Comparison of ENCODE assay signal across 14 mouse cellular contexts in the genomic region with DNA sequence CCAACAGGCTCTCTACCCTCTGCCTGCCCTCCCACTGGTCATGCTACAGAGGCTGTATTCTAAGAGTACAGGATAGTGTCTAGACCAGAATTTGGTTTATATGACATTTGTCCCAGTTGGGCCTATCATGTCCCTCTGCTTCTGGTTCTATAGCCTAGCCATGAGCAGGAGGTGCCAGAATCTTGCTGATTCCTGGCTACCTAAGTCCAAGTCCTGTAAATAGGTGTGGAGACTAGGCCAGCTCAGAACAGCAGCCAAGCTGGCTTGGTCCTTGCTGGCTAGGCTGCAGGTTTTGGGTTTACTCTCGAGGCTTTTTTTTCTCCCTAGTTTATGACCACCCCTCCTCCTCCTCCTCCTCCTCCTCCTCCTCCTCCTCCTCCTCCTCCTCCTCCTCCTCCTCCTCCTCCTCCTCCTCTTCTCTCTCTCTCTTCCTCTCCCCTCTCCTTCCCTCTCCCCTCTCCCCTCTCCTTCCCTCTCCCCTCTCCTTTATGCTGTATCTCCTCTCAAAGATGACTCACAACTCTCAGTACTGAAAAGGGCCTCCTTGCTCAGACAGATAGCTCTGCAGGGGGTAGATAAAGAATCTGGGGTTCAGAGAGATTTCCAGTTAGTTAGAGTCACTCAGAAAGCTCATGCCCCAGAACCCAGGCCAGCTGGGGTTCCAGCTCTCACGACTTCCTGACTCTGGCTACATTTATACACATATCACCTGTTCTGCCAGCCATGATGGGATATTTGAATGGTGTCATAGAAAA. TPM values are rescaled to one million over a fixed set of nuclear protein-coding genes. Genes with fewer than 3 reads are reported as not detected.
"Had no signal": no experiment of that assay in that cellular context is flagged by ENCODE, and none has a peak within 500 bp of the region (broad histone marks: within the 10 kb centered on the region; RNA-seq: fewer than 3 reads in every experiment).

No protein-coding gene starts in this region.

- H3K4me3 ChIP-seq: left cerebral cortex, adult 2 months; limb, embryonic 10.5 days; liver, embryonic 15.5 days; midbrain, embryonic 13.5 days had no signal

- H3K27me3 ChIP-seq: liver, embryonic 15.5 days; midbrain, embryonic 13.5 days had no signal

- H3K27ac ChIP-seq: left cerebral cortex, adult 2 months; limb, embryonic 10.5 days; liver, embryonic 15.5 days; midbrain, embryonic 13.5 days had no signal

- DNase-seq: kidney, postnatal 14 days; lung, adult 2 months; lung, postnatal 36 days; right cerebral cortex, adult 18-20 months; right cerebral cortex, postnatal 25 days; spleen, adult 18-20 months; thymus, adult 18-20 months; thymus, postnatal 14 days had no signal

- H3K9me3 ChIP-seq: limb, embryonic 10.5 days; liver, embryonic 15.5 days; midbrain, embryonic 13.5 days had no signal

- H3K36me3 ChIP-seq: limb, embryonic 10.5 days; liver, embryonic 15.5 days; midbrain, embryonic 13.5 days had no signal

- H3K4me1 ChIP-seq: limb, embryonic 10.5 days; liver, embryonic 15.5 days; midbrain, embryonic 13.5 days had no signal

- H3K9ac ChIP-seq: liver, embryonic 15.5 days; midbrain, embryonic 13.5 days had no signal

RNA-seq across cellular contexts. Expression of a gene that starts 21.4 kb away (rescaled TPM):
- polyA plus RNA-seq: liver, embryonic 11.5 days had no signal

RNA-seq across cellular contexts. Expression of a gene that starts 36.0 kb away (rescaled TPM):
- total RNA-seq: megakaryocyte progenitor cell, adult 5-6 weeks had no signal
